Mouse (Mus musculus) forebrain, embryonic 11.5 days (tissue): ENCODE results near the gene Pcyox1. TPM values are rescaled to one million over a fixed set of nuclear protein-coding genes. Genes with fewer than 3 reads are reported as not detected.

Experiments
- ATAC-seq: fragments of 200-750 bp; cut with Nextera tagmentation; replicated peaks from 2 replicates; pipeline ENCODE4 v1.8.0; 2017; ENCODE audit warnings: moderate TSS enrichment; ENCODE audit not compliant: low FRiP score
- DNase-seq: peaks from one replicate; pipeline ENCODE4 v3.0.0-alpha.2; 2017; ENCODE audit warnings: low spot score
- H3K27ac ChIP-seq: fragments of 300-500 bp; sonication (generic); 2 replicates; pipeline ENCODE4 v1.5.1; 2014; ENCODE audit warnings: low read depth, low read length
- H3K27me3 ChIP-seq: fragments of 300-500 bp; sonication (generic); 2 replicates; pipeline ENCODE4 v1.6.1; 2014; ENCODE audit warnings: mild to moderate bottlenecking, low read length, mixed read lengths; ENCODE audit not compliant: control insufficient read depth, insufficient read depth
- H3K36me3 ChIP-seq: fragments of 300-500 bp; sonication (generic); 2 replicates; pipeline ENCODE4 v1.6.1; 2014; ENCODE audit warnings: mild to moderate bottlenecking, low read length, moderate library complexity, mixed read lengths; ENCODE audit not compliant: control insufficient read depth, insufficient read depth
- H3K4me1 ChIP-seq: fragments of 300-500 bp; sonication (generic); replicated peaks from 2 replicates; pipeline ENCODE4 v1.6.1; 2014; ENCODE audit warnings: low read length, mixed read lengths; ENCODE audit not compliant: control insufficient read depth, insufficient read depth
- H3K4me2 ChIP-seq: fragments of 300-500 bp; sonication (generic); 2 replicates; pipeline ENCODE4 v1.6.1; 2014; ENCODE audit warnings: low read depth, mild to moderate bottlenecking, low read length, moderate library complexity, mixed read lengths; ENCODE audit not compliant: severe bottlenecking
- H3K4me3 ChIP-seq: fragments of 300-500 bp; sonication (generic); 2 replicates; pipeline ENCODE4 v1.5.1; 2014; ENCODE audit warnings: low read depth, low read length
- H3K9ac ChIP-seq: fragments of 300-500 bp; sonication (generic); 2 replicates; pipeline ENCODE4 v1.6.1; 2014; ENCODE audit warnings: low read length
- H3K9me3 ChIP-seq: fragments of 300-500 bp; sonication (generic); 2 replicates; pipeline ENCODE4 v1.6.1; 2016; ENCODE audit warnings: low read length, mixed read lengths; ENCODE audit not compliant: control insufficient read depth
- WGBS: fragments of 180-500 bp; shearing (Covaris S2); extraction: QIAGEN DNeasy Blood & Tissue Kit; methylation state at CpG from one replicate; pipeline ENCODE4 v1.1.7; 2014; 5-methylcytosine and 5-hydroxymethylcytosine counted together
- polyA plus RNA-seq: library from polyadenylated mRNA; unstranded; fragments of >200 nt; fragmentation: Nextera tagmentation; extraction: Ambion mirVana; gene quantifications from 2 replicates; pipeline ENCODE4 v1.2.1, GENCODE M21; 2014

Gene Pcyox1
- polyA plus RNA-seq, 1 experiment from 2014 or later: 95.3 TPM

- Histone ChIP-seq H3K27me3 (no peaks in the 10 kb centered on the region), H3K4me2 (no peak overlapping the region), H3K9me3 (no peaks in the 10 kb centered on the region), H3K36me3 (peaks cover 16% of the 10 kb centered on the region), H3K4me1 (no peaks in the 10 kb centered on the region), H3K27ac (no peak overlapping the region), H3K9ac (no peak overlapping the region), H3K4me3 (no peak overlapping the region)
- DNase-seq (no peak), ATAC-seq (no peak)
- 94% methylated on average over 3 of the region's 3 CpGs for WGBS
These were observed 34.6 kb upstream of the Pcyox1 start for GRCm38 (mm10) chr6:86431531-86431930.

GRCm38 (mm10) chr6:86426358-86426757 lies 29.4 kb upstream of the Pcyox1 start, which contains the start of gene Gm44790:
Gene Gm44790, plus strand, starts transcription at chr6:86426658.
- 90% methylated on average over 1 of the region's 1 CpGs for WGBS
- H3K4me3 ChIP-seq: no peak within 1 kb of the TSS
- DNase-seq (no peak), ATAC-seq (no peak)
- H3K27ac ChIP-seq: no peak within 1 kb of the TSS
- H3K4me1 ChIP-seq: no peaks in the 10 kb centered on the region
- H3K9ac ChIP-seq: no peak within 1 kb of the TSS
- no peaks in the 10 kb centered on the region for H3K9me3 ChIP-seq
- H3K36me3 ChIP-seq: peaks cover 19% of the 10 kb centered on the region
- no peak within 1 kb of the TSS for H3K4me2 ChIP-seq
- no peaks in the 10 kb centered on the region for H3K27me3 ChIP-seq

GRCm38 (mm10) chr6:86420491-86420890 lies 23.5 kb upstream of the Pcyox1 start:
- Histone ChIP-seq H3K9me3 (no peaks in the 10 kb centered on the region), H3K9ac (no peak overlapping the region), H3K27me3 (no peaks in the 10 kb centered on the region), H3K4me2 (no peak overlapping the region), H3K36me3 (peaks cover 33% of the 10 kb centered on the region), H3K27ac (no peak overlapping the region), H3K4me3 (no peak overlapping the region), H3K4me1 (no peaks in the 10 kb centered on the region)
- DNase-seq: no peak
- ATAC-seq: no peak
- WGBS: 72% methylated on average over 6 of the region's 6 CpGs

- Histone ChIP-seq H3K9ac (no peak overlapping the region), H3K4me3 (no peak overlapping the region), H3K36me3 (peaks cover 33% of the 10 kb centered on the region), H3K27ac (no peak overlapping the region), H3K4me1 (no peaks in the 10 kb centered on the region), H3K27me3 (no peaks in the 10 kb centered on the region), H3K4me2 (no peak overlapping the region), H3K9me3 (no peaks in the 10 kb centered on the region)
- ATAC-seq: no peak
- 89% methylated on average over 3 of the region's 3 CpGs for WGBS
- no peak for DNase-seq
These were observed 22.3 kb upstream of the Pcyox1 start for GRCm38 (mm10) chr6:86419239-86419638.

- Histone ChIP-seq H3K36me3 (peaks cover 33% of the 10 kb centered on the region), H3K9ac (no peak overlapping the region), H3K4me2 (no peak overlapping the region), H3K4me3 (no peak overlapping the region), H3K9me3 (no peaks in the 10 kb centered on the region), H3K27me3 (no peaks in the 10 kb centered on the region), H3K4me1 (no peaks in the 10 kb centered on the region), H3K27ac (no peak overlapping the region)
- ATAC-seq (no peak), DNase-seq (no peak)
- 91% methylated on average over 6 of the region's 6 CpGs for WGBS
These were observed 21.8 kb upstream of the Pcyox1 start for GRCm38 (mm10) chr6:86418711-86419110.

GRCm38 (mm10) chr6:86406306-86406705 lies 9.4 kb upstream of the Pcyox1 start:
- ATAC-seq (no peak), DNase-seq (no peak)
- Histone ChIP-seq H3K27ac (no peak overlapping the region), H3K4me1 (no peaks in the 10 kb centered on the region; the same call in 1 of the 2 replicates), H3K9ac (no peak overlapping the region; the same call in 1 of the 2 replicates), H3K9me3 (no peaks in the 10 kb centered on the region), H3K27me3 (no peaks in the 10 kb centered on the region), H3K4me3 (peak overlapping the region; percentile 82; the same call in 1 of the 2 replicates), H3K36me3 (no peaks in the 10 kb centered on the region), H3K4me2 (peak overlapping the region; percentile 75)

- H3K27me3 ChIP-seq: no peaks in the 10 kb centered on the region
- peak overlapping the region; percentile 75 for H3K4me2 ChIP-seq
- ATAC-seq (no peak), DNase-seq (no peak)
- peak overlapping the region; percentile 82 for H3K4me3 ChIP-seq
- peak overlapping the region; percentile 100 for H3K27ac ChIP-seq
- peak overlapping the region; percentile 100 for H3K9ac ChIP-seq
- H3K36me3 ChIP-seq: no peaks in the 10 kb centered on the region
- H3K4me1 ChIP-seq: no peaks in the 10 kb centered on the region; the same call in 1 of the 2 replicates
- H3K9me3 ChIP-seq: no peaks in the 10 kb centered on the region
- under 1% methylated on average over 11 of the region's 11 CpGs for WGBS
These were observed 8.0 kb upstream of the Pcyox1 start for GRCm38 (mm10) chr6:86404996-86405395.

GRCm38 (mm10) chr6:86404100-86404861 lies 7.3 kb upstream of the Pcyox1 start, which contains the start of gene Tia1:
Gene Tia1, plus strand, starts transcription at chr6:86404219.
- Histone ChIP-seq H3K36me3 (no peaks in the 10 kb centered on the region), H3K4me2 (peak within 1 kb of the TSS; percentile 75), H3K9ac (peak within 1 kb of the TSS; percentile 100), H3K4me1 (no peaks in the 10 kb centered on the region; the same call in 1 of the 2 replicates), H3K27me3 (no peaks in the 10 kb centered on the region), H3K27ac (peak within 1 kb of the TSS; percentile 100), H3K4me3 (peak within 1 kb of the TSS; percentile 82), H3K9me3 (no peaks in the 10 kb centered on the region)
- DNase-seq (peak; percentile 99), ATAC-seq (peak; percentile 97)
- under 1% methylated on average over 62 of the region's 62 CpGs for WGBS

GRCm38 (mm10) chr6:86403728-86404099 lies 6.8 kb upstream of the Pcyox1 start:
- ATAC-seq (peak; percentile 75), DNase-seq (peak; percentile 93)
- peak overlapping the region; percentile 75; the same call in 1 of the 2 replicates for H3K4me2 ChIP-seq
- no peaks in the 10 kb centered on the region for H3K9me3 ChIP-seq
- 1% methylated on average over 15 of the region's 15 CpGs for WGBS
- H3K36me3 ChIP-seq: no peaks in the 10 kb centered on the region
- peak overlapping the region; percentile 100 for H3K9ac ChIP-seq
- peak overlapping the region; percentile 100 for H3K27ac ChIP-seq
- H3K27me3 ChIP-seq: no peaks in the 10 kb centered on the region
- H3K4me1 ChIP-seq: no peaks in the 10 kb centered on the region; the same call in 1 of the 2 replicates
- H3K4me3 ChIP-seq: peak overlapping the region; percentile 82
